Mouse (Mus musculus) spleen, adult 2 months (tissue): ENCODE results near the gene Fuca1.

Experiments used
- CTCF ChIP-seq: fragments of 200-500 bp; IDR thresholded peaks from 2 replicates; pipeline ENCODE4 v1.5.1; 2011; ENCODE audit warnings: mild to moderate bottlenecking, inconsistent platforms; ENCODE audit not compliant: insufficient read depth, insufficient read length, insufficient replicate concordance; ENCODE audit errors: extremely low read depth
- POLR2A ChIP-seq: fragments of 200-500 bp; IDR thresholded peaks from 2 replicates; pipeline ENCODE4 v1.6.1; 2011; ENCODE audit warnings: low read depth, low read length, inconsistent platforms

DNA sequence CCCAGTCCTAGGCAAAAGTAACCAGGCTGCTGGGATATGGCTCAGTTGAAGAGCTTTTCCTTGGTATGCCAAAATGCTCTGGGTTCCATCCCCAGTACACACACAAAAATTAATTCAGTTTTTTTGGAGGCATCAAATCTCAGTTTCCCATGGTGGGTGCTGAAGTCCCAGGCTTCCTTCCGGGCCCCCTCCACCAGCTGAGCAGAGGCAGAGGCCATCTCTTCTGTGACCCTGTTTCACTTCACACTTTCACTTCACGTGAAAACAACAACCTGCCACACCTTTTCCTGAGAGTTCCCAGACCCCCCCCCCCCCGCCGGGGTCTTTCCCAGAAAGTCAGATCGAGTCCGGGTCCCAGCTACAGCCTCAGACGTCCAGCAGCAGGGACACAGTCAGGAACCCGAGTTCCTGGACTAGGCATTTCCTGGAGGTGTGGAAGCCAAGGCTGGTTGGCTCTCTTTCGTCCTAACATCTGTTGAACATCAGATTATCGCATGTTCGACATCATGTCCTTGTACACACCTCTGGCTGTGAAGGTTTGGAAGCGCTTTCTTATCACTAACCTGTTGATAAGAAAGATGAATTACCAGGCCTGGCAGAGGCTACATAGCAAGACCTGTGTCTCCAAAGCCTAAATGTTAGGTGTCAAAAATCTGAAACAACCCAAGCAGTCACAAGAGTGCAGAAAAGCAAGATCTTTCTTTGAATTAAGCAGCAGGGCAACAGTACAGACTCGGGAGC lies 11.0 kb upstream of the Fuca1 start:
- TF ChIP-seq POLR2A, result no peak
- no peak for TF ChIP-seq CTCF
